Mouse (Mus musculus): Measurements from ENCODE around the gene Gm28308.

DNA sequence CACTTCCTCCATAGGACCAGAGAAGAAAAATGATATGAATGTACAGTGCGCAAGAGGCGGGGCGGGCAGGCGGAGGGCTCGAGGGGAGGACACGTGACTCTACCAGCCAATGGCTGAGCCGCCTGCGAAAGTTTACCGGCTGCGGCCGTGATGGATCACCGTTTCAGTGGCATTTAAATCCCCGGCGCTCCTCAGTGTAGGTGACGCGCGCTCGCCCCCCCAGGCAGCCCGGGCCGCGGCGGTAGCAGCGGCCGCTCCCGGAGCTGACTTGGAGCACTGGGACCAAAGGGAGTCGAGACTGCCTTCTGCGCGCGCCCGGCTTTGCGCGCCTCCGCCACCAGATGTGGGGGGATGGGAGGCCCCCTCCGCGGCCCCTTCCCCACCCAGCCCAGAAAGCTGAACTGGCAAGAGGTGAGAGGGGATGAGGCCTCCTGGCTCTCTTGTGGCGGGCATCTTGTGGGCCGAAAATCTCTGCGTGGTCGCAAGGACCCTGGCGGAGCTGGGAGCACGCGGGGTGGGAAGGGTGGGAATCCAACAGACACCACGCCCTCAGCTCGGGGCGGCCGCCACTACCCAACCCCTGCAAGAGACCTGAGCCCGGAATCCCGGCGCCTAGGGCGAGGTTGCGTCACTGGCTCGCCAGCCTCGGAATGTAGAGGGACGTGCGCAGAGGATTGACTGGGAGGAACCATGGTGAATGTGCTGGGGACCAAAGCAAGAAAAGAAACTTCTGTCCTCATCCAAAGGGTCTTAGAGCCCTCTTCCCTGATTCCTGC lies 54.7 kb downstream of the Gm28308 start, which contains the start of gene Hoxa1:
- peak; percentile 33 for TF ChIP-seq POLR2A (IDR thresholded peaks at IDR 0.05; ENCODE audit: low read depth, low read length)
- no peak for TF ChIP-seq CTCF (conservative IDR thresholded peaks at IDR 0.05; ENCODE audit: insufficient read depth, insufficient read length, low read depth, low read length)

Measured in kidney, adult 2 months (tissue).